Mouse (Mus musculus) thymus, postnatal 14 days (tissue): ENCODE data around the gene Snrpc.

Experiments
- DNase-seq: peaks from one replicate; pipeline ENCODE4 v3.0.0; 2021

Gene Snrpc

DNA sequence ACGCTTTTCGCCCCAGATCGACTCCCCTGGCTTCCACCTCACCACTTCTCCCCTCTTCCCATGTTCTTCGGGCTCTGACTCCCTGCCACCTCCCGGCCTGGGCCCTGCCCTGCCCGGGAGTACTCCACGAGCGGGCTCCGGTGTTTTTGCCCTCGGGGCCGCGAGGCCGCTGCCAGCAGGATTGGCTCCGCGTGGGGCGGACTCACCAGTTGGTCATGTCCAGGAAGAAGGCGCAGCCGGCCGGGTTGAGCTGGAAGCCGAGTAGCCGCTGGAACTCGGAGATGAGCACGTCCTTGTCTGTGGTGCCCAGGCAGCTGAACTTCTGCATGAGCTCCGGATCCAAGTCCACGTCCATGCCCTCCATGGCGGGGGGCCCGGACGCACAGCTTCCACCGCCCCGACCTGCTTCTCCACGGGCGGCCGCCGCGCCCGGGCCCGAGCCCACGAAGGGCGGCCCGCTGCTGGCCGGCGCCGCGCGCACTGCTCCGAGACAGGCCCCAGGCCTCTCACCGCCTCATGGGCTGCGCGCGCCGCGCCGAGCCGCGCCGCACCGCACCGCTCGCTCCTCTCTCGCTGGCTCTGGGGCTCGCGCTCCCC, 17.9 kb upstream of the Snrpc start:
- peak; percentile 65 for DNase-seq

DNA sequence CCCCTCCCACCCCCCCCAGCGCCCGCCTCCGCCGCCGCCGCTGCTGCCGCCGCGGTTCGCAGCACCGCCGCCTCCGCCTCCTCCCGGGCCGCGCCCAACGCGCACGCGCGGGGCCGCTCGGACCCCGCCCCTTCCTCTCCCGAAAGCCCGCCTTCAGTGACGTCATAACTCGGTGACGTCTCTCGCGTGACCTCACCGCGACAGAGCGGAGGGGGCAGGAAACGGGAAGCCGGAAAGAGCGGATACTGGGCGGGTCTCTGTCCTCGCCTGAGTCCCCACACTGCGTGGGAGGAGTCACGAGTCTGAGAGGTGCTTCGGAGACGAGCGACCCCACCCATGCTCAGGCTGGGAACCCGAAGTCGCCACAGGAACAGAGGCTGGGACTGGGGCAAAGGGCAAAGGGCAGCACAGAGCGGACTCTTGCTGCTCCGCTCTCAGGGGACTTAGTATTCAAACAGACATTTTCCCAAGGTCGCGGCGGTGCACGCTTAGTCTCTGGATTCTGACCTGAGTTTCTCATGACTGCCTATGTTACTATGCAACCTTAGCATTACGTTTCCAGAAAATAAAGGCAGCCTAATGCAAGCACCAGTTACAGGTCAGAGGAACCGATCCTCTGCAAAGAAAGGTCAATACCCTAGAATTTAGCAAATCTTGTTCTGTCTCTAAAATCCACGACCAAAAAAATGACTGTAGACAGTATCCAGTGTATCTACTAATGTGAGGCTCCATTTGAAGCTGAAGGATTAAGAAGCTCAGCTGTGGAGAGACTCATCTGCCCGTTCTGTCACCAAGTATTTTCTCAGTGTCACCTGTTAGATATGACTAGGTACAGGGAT, 17.2 kb upstream of the Snrpc start, which contains the start of gene D17Wsu92e:
D17Wsu92e (minus strand) TSS at position 81 of the 839 bp plus-strand sequence.
- DNase-seq, result peak; percentile 99

DNA sequence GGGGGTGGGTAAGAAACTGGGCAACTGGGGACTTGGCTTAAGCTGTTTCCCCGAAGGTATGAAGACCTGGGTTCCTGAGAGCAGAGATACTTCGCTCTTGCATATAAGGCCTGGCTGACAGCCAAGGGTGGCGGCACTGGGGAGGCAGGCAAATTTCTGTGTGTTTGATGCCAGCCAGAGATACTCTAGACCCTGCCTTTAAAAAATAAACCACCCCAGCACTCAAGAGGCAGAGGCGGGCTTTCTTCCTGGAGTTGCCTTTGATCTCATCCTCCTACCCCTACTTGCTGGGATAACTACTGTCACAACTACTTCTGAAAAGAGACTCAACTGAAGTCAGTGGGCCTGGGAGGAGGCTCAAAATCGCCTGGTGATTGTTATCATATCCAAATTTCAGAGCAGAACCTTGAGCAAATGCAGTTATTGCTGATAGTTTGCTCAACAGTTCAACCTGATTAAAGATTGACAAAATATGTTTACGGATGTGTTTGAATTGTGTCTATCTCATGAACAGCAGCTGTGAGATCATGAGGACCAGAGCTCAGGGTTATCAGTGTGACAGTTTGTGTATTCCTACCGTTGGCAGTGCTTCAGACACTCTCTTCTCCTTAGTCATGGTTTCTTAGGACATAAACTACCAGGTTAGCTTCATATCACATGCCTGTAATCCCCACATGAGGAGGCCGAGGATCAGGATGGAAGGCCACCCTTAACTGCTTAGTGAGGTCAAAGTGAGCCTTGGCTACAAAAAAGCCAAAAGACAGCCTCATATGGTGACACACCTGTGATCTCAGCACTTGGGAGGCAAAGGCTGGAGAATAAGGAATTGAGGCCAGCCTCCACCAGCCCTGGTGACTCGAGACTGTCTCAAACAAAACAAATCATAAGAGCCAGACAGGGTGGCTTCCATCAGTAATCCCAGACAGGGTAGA, 16.3 kb upstream of the Snrpc start:
- DNase-seq, result peak; percentile 43

DNA sequence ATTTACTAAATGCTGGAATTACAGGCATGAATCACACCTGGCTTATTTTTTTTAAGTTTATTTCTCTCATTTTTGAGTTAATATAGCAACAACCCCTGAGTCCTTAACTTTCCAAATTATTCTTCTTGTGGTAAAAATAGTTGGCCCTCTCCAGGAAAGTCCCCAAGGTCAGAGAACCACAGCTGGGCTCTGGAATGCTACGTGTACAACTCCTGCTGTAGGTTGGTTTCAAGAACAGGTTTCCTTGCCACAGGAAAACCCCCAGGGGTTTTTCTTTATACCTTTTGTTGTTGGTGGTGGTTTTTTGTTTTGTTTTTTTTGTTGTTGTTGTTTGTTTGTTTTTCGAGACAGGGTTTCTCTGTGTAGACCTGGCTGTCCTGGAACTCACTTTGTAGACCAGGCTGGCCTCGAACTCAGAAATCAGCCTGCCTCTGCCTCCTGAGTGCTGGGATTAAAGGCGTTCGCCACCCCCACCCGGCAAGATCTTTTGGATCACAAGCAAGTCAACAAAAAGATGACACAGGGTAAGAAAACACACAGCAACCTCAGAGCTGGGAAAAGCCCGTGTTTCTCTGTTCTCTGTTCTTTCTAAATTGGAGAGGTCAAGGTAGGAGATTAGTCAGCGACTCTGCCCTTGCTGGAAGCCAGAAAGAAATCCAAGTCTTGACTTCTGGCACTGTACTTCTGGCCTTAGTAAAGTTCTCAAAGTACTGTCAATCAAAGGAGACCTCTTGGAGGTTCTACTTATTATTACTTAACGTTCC, 14.6 kb upstream of the Snrpc start:
- DNase-seq, result no peak

DNA sequence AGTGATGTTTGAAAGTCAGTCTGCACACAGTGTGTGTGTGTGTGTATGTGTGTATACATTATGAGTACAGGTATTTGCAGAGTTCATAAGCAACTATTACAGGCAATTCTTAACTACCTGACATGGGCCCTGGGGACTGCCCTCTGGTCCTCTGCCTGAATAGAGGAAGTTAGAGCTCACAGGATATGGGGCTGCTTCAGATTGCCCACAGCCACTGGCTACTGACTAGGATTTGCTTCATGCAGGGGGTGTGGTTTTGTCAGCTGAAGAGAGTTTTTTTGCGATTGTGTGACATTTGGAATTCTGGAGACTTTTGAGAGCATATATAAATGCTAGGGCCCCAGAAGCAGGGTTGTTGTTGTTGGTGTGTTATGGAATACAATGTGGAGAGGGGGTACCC, 13.0 kb upstream of the Snrpc start:
- no peak for DNase-seq

- DNase-seq, result peak; percentile 20
These were observed 12.4 kb upstream of the Snrpc start for GRCm38 (mm10) chr17:27825539-27825938.

DNA sequence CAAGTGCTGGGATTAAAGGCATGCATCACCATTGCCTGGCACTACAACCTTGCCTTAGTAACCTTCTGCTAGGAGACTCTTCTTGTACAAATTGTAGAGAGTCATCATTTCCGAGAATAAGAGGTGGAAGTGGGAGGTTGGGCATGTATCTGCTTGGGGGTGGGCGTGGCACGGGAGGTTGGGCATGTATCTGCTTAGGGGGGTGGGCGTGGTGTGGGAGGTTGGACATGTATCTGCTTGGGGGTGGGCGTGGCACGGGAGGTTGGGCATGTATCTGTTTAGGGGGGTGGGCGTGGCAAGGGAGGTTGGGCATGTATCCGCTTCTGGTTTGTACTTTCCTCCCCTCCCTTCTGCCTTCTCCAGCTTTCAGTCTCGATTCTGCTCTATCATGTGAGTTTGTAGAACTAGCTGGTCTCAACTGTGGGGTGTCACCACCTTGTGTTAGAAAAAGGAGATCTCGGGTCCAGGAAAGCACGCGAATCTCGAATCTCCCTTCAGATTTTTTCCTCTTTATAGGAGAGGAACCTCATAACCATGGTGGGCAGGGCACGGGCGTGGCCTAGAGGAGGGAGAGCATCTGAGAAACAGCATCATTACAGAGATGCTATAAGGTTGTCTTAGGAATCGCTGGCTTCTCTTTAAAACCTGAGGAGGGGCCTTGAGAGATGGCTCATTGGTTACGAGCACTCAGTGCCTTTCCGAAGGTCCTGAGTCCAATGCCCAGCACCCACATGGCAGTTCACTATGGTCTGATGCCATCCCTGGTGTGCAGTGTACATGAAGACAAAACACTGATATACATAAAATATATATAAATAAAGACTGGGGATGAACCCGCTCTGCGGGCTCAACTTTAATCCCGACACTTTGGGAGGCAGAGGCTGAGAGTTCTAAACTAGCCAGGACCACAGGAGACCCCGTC, 11.7 kb upstream of the Snrpc start:
- peak; percentile 86 for DNase-seq

DNA sequence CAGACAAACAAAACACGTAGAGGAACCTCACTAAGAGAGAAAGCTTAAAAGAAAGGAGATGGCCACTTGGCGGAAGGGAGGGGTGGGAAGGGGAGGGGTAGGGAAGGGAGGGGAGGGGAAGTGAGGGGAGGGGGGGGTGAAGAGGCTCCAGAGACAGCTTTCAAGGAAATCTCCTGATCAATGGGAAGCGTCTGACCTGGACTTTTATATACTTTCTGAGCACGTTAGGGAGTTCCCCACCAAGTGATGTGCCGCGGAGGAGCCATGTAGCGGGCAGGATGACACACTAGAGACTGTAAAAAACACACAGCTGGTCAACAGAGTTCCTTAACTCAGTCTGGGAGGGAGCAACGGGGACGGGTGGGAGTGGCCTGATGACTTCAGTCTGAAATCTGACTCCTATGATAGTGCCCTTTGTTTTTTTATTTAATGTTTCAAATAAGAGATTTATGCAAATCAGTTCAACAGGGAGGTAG, 11.0 kb upstream of the Snrpc start:
- DNase-seq, result peak; percentile 29

GRCm38 (mm10) chr17:27827511-27827910, 10.4 kb upstream of the Snrpc start:
- DNase-seq, result no peak

GRCm38 (mm10) chr17:27830411-27830810, 7.5 kb upstream of the Snrpc start:
- DNase-seq, result peak; percentile 32

- DNase-seq, result peak; percentile 93
These were observed 1.7 kb downstream of the Snrpc start for GRCm38 (mm10) chr17:27839469-27840252.

GRCm38 (mm10) chr17:27848351-27848750, 10.4 kb downstream of the Snrpc start:
- no peak for DNase-seq

DNA sequence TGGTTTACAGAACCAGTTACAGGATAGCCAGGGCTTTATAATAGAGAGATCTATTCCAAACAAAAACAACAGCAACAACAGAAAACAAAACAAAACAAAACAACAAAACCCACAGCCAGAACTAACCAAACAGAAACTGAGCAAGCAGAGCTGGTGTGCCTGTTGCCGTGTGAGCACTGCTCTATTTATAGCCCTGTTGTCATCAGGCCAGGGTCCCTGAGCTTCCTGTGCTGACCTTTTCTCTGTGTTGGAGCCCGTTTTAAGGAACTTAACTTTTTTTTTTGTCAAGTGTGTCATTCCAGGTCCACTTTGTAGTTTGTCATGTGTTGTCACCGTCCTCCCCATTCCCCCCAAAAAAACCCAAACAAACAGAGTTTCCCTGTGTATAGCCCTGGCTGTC, 13.1 kb downstream of the Snrpc start:
- DNase-seq, result no peak

- DNase-seq, result peak; percentile 82
These were observed 18.4 kb downstream of the Snrpc start, which contains the start of gene Uhrf1bp1 for GRCm38 (mm10) chr17:27856265-27856797. TSS of gene Uhrf1bp1 (plus strand) at chr17:27856441.

DNA sequence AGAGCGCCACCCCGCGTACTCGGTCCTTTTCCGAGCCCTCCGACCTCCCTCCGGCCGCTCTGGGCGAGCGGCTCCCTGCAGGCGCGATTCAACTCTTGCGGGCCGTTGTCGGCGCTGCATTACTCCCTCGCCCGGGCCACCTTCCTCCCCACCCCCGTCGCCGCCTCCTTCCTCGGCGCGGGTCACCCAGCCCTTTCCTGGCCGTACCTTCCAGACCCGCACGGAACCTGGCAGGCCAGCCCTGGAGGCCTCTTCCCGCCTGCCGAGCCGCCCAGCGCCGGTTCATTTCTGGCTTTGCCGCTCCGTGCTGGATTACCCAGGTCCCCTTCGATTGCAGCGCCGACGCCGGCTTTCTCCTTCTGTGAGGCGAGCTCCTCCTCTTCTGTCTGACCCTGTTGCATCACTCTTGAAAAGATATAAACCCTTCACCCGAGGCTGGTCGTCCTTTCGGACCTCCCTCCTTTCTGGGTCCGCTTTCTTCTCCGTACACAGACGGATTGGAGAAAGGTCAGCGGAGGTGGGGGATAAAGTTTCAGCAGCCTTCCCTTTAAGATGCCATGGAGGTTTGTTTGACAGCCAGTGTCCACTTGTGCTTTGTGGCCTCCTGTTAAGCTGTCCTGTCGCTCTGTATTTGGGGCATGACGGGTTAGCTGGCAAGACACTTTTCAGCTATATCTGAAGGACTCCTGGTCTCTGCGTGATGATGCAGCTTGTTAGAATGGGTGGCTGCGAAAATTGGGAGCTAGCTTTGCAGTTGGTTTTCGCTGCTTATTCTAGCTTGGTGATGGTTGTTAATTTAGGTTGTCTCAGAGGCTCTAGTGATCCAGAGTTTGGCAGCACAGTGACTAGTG, 19.1 kb downstream of the Snrpc start:
- peak; percentile 32 for DNase-seq

DNA sequence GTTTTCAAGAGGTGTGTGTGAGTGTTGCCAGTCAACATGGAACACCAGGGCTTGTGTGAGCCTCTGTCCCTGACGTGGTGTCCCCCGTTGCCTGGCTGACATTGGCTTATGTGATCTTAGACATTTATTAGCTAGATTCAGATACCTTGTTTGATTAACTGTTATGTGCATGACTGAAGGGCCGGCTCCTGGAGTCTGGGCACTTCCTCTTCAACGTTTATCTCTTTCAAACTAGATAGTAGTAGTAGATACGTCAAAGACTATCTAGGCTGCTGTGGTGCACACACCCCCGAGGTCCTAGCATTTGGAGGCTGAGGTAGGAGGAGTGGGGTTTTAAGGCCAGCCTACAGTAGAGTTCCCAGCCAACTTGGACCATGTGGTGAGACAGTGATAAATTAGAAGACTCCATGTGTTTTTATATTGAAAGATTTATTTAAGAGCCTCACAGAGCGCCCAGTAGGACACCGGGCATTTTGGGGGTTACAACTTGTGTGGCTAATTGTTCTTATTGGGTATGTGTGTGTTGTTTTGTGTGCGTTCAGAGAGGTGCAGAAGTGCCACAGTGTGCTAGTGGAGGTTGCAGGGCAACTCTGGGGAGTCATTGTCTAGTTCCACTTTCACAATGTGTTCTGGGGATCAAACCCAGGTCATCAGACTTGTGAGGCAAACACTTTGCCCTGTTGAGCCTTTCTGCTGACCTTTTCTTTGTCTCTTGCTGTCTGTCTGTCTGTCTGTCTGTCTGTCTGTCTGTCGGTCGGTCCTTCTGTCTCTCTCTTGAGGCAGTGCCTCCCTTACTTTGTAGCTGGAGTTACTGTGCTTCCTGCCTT, 19.9 kb downstream of the Snrpc start:
- DNase-seq, result no peak

GRCm38 (mm10) chr17:27859131-27859530, 21.2 kb downstream of the Snrpc start:
- DNase-seq, result no peak

- DNase-seq, result no peak
These were observed 27.5 kb downstream of the Snrpc start for GRCm38 (mm10) chr17:27865461-27865860.
